Mouse (Mus musculus): ENCODE measurements around the gene Pex19. TPM values are rescaled to one million over a fixed set of nuclear protein-coding genes. Genes with fewer than 3 reads are reported as not detected.

Pex19 gene
- 40.7 and 44.3 TPM in 2 replicates for total RNA-seq (2023)

DNA sequence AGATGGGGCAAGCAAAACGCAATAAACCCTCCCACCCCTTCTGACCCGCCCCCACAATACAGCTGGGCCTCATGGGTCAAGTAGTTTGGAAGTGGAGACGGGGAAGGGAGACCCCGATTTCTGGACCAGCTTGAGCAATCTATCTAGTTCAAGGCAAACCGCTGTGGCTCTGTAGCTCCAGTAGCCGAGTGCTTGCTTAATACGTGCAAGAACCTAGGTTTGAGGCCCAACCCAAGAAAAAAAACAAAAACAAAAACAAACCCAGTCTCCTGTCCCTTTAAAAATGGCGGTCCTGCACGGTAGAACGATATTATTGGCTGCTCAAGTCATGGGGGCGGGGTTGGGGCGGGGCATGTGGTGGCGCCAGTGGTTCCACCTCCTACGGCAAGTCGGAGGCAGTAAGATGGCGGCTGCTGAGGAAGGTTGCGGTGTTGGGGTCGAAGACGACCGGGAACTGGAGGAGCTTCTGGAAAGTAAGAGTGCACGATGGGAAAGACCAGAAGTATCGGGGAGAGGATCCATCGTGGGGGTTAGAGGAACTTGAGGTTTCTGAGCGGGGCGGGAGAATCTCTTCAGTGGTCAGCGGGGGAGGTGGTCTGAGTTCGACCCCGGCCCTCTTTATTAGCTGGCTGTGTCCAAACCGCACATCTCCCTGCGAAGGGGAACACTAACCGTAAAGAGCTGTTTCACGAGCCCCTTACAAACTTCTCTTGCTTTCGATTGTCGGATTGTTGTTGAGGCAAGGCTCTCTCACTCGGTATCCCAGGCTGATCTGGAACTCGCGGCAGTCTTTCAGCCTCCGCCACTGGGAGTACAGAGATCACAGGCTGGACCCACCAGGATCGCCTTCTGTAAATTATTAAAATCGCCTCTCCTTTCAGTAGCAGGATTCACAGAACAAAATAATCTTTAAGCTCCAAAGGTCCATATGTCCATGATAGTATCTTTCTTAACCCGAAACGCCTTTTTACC, at the start of gene Pex19:
Pex19 (plus strand) TSS at position 380 of the 972 bp plus-strand sequence.

DNA sequence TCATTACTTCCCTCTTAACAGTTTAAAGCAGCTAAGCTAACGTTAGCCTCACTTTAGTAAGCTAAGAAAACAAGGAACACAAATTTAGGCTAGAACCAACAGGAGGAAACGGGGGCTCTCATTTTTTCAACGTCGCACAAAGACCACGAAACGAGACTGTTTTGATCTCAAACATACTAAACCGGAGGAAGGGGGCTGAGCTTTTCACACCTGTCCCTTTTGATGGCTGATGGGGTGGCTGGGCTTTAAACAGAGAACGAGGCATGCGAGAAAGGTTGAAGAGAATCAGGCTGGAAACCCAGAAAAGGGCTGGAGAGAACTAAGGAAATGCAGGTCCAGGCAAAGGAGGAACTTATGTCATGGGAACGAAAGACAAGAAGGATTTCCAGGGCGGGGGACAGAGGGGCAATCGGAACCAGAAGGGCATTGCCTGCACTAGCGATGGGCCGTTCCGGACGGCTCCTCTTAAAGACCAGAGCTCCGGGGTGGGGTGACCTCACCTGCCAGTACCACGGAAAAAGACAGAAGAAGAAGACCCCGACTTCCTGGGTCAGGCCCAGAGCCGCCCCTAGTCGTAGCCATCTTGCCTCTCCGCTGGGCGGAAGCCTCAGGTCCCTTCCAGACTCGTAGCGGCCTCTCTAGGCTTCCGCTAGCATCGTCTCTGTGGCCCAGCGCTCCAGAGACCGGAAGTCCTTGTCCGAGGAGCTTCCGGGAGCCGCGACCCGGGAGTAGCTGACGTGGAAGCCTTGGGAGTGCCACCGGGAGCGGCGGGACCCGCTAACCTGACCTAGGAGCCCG, 44.3 kb upstream of the Pex19 start, which contains the start of the genes Copa and Ncstn:
Copa (plus strand) TSS at position 429 of the 798 bp plus-strand sequence.
Ncstn (minus strand) TSS at position 695 of the 798 bp plus-strand sequence.

DNA sequence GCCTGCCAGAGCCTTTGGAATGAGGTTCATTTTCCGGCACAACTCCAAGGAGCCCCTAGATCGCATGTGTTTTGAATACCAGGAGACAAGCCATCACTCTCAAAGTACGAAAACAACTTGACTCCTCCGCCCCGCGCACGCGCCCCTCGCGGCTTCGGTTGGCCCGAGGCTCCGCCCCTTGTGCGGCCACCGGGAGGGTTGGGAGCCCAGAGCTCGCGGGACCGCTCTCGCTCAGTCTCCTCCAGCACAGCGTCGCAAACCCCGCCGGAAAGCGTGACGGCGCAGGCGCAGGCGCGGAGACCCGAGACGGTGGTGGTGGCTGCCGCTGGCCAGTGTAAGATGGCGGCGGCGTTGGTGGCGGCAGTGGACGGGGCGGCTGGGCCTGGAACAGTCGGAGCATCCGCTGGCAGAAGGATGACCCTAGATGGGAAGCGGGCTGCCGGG, 21.3 kb downstream of the Pex19 start, which contains the start of gene Dcaf8:
Dcaf8 (plus strand) TSS at position 250 of the 444 bp plus-strand sequence.

Other genes with a start within 250 kb of the Pex19 start
- gene Gm10521, start 231.1 kb upstream of the Pex19 start, total RNA-seq (2023): 32.7 and 34.6 TPM in 2 replicates
- 1.0 and 1.9 TPM in 2 replicates for gene Slamf6, start 209.2 kb upstream of the Pex19 start, total RNA-seq (2023)
- 1.1 and 2.3 TPM in 2 replicates for gene Vangl2, start 98.3 kb upstream of the Pex19 start, total RNA-seq (2023)
- gene Nhlh1, start 69.2 kb upstream of the Pex19 start, total RNA-seq (2023): not detected in 2 replicates
- 131 and 182 TPM in 2 replicates for gene Copa, start 44.2 kb upstream of the Pex19 start, total RNA-seq (2023)
- 86.3 and 97.7 TPM in 2 replicates for gene Ncstn, start 44.0 kb upstream of the Pex19 start, total RNA-seq (2023)
- gene Dcaf8, start 21.3 kb downstream of the Pex19 start, total RNA-seq (2023): 40.2 and 52.4 TPM in 2 replicates
- gene Pea15a, start 80.0 kb downstream of the Pex19 start, total RNA-seq (2023): 7.1 and 7.4 TPM in 2 replicates
- gene Casq1, start 93.1 kb downstream of the Pex19 start, total RNA-seq (2023): not detected in 2 replicates
- not detected in 2 replicates for gene Atp1a4, start 131.7 kb downstream of the Pex19 start, total RNA-seq (2023)
- gene Igsf8, start 134.9 kb downstream of the Pex19 start, total RNA-seq (2023): 20.9 and 27.6 TPM in 2 replicates
- gene Atp1a2, start 171.3 kb downstream of the Pex19 start, total RNA-seq (2023): not detected in 2 replicates
- gene Kcnj9, start 202.6 kb downstream of the Pex19 start, total RNA-seq (2023): not detected in 2 replicates
- 2.7 and 2.9 TPM in 2 replicates for gene Kcnj10, start 214.5 kb downstream of the Pex19 start, total RNA-seq (2023)
- gene Pigm, start 249.8 kb downstream of the Pex19 start, total RNA-seq (2023): 15.5 and 19.6 TPM in 2 replicates